Mouse (Mus musculus) neural tube, embryonic 14.5 days (tissue): Measurements from ENCODE around the gene Akr1b3. TPM values are rescaled to one million over a fixed set of nuclear protein-coding genes. Genes with fewer than 3 reads are reported as not detected.
A peak's percentile ranks its signal among the peaks of the same experiment; 100 is the strongest.

Experiments
- ATAC-seq: fragments of 200-750 bp; cut with Nextera tagmentation; 2 replicates; pipeline ENCODE4 v1.8.0; 2017; ENCODE audit warnings: low read depth, mild to moderate bottlenecking, moderate TSS enrichment, moderate library complexity
- H3K27ac ChIP-seq: fragments of 300-500 bp; sonication (generic); 2 replicates; pipeline ENCODE4 v1.5.1; 2014; ENCODE audit warnings: low read depth, mild to moderate bottlenecking, control low read depth, low read length, moderate library complexity, mixed read lengths
- H3K27me3 ChIP-seq: fragments of 300-500 bp; sonication (generic); 2 replicates; pipeline ENCODE4 v1.6.1; 2014; ENCODE audit warnings: low read length; ENCODE audit not compliant: control insufficient read depth, insufficient read depth
- H3K36me3 ChIP-seq: fragments of 300-500 bp; sonication (generic); 2 replicates; pipeline ENCODE4 v1.6.1; 2014; ENCODE audit warnings: low read length, mixed read lengths; ENCODE audit not compliant: control insufficient read depth, insufficient read depth
- H3K4me1 ChIP-seq: fragments of 300-500 bp; sonication (generic); 2 replicates; pipeline ENCODE4 v1.6.1; 2014; ENCODE audit warnings: low read length; ENCODE audit not compliant: control insufficient read depth, insufficient read depth
- H3K4me2 ChIP-seq: fragments of 300-500 bp; sonication (generic); 2 replicates; pipeline ENCODE4 v1.6.1; 2014; ENCODE audit warnings: mild to moderate bottlenecking, low read depth, low read length, control low read depth
- H3K4me3 ChIP-seq: fragments of 300-500 bp; sonication (generic); 2 replicates; pipeline ENCODE4 v1.5.1; 2014; ENCODE audit warnings: low read depth, low read length, control low read depth, mixed read lengths
- H3K9ac ChIP-seq: fragments of 300-500 bp; sonication (generic); replicated peaks from 2 replicates; pipeline ENCODE4 v1.6.1; 2014; ENCODE audit warnings: low read depth, mild to moderate bottlenecking, control low read depth, low read length, mixed read lengths
- H3K9me3 ChIP-seq: fragments of 300-500 bp; sonication (generic); 2 replicates; pipeline ENCODE4 v1.6.1; 2016; ENCODE audit warnings: low read length; ENCODE audit not compliant: control insufficient read depth
- WGBS: fragments of 180-500 bp; shearing (Covaris S2); extraction: QIAGEN DNeasy Blood & Tissue Kit; methylation state at CpG from one replicate; pipeline ENCODE4 v1.1.7; 2014; 5-methylcytosine and 5-hydroxymethylcytosine counted together
- polyA plus RNA-seq: library from polyadenylated mRNA; unstranded; fragments of >200 nt; fragmentation: Nextera tagmentation; extraction: Ambion mirVana; gene quantifications from 2 replicates; pipeline ENCODE4 v1.2.1, GENCODE M21; 2014

Akr1b3 gene
- polyA plus RNA-seq = 107 and 112 TPM in 2 replicates

GRCm38 (mm10) chr6:34316854-34317771 lies at the start of gene Akr1b3:
Akr1b3 (minus strand) TSS chr6:34317478.
- Histone ChIP-seq H3K9me3 (no peaks in the 10 kb centered on the region), H3K9ac (peak within 1 kb of the TSS; percentile 68), H3K36me3 (no peaks in the 10 kb centered on the region), H3K27ac (no peak within 1 kb of the TSS), H3K4me2 (peak within 1 kb of the TSS; percentile 81), H3K4me3 (peak within 1 kb of the TSS; percentile 78), H3K27me3 (no peaks in the 10 kb centered on the region), H3K4me1 (0 out of 2 replicates have a peak, but pooled peaks cover 5% of the 10 kb centered on the region)
- under 1% methylated on average over 60 of the region's 60 CpGs for WGBS
- ATAC-seq = peak; percentile 100

GRCm38 (mm10) chr6:34364217-34365136 lies 47.2 kb upstream of the Akr1b3 start:
- H3K4me1 ChIP-seq = no peaks in the 10 kb centered on the region
- H3K27me3 ChIP-seq = no peaks in the 10 kb centered on the region
- no peak overlapping the region for H3K27ac ChIP-seq
- H3K36me3 ChIP-seq = no peaks in the 10 kb centered on the region
- no peaks in the 10 kb centered on the region for H3K9me3 ChIP-seq
- H3K9ac ChIP-seq = no peak overlapping the region
- H3K4me2 ChIP-seq = no peak overlapping the region
- WGBS = 87% methylated on average over 12 of the region's 12 CpGs
- no peak overlapping the region for H3K4me3 ChIP-seq
- ATAC-seq = no peak

- Histone ChIP-seq H3K4me3 (no peak overlapping the region), H3K27me3 (no peaks in the 10 kb centered on the region), H3K4me2 (no peak overlapping the region), H3K9ac (no peak overlapping the region), H3K4me1 (0 out of 2 replicates have a peak, but pooled peaks cover 3% of the 10 kb centered on the region), H3K9me3 (no peaks in the 10 kb centered on the region), H3K27ac (no peak overlapping the region), H3K36me3 (no peaks in the 10 kb centered on the region)
- 90% methylated on average over 9 of the region's 9 CpGs for WGBS
- ATAC-seq = no peak
Measured at GRCm38 (mm10) chr6:34355841-34356240, 38.6 kb upstream of the Akr1b3 start.

GRCm38 (mm10) chr6:34355349-34355747 lies 38.1 kb upstream of the Akr1b3 start:
- Histone ChIP-seq H3K4me2 (no peak overlapping the region), H3K9ac (no peak overlapping the region), H3K27ac (no peak overlapping the region), H3K4me1 (0 out of 2 replicates have a peak, but pooled peaks cover 3% of the 10 kb centered on the region), H3K4me3 (no peak overlapping the region), H3K9me3 (no peaks in the 10 kb centered on the region), H3K36me3 (no peaks in the 10 kb centered on the region), H3K27me3 (no peaks in the 10 kb centered on the region)
- ATAC-seq = no peak
- WGBS = 86% methylated on average over 6 of the region's 6 CpGs

DNA sequence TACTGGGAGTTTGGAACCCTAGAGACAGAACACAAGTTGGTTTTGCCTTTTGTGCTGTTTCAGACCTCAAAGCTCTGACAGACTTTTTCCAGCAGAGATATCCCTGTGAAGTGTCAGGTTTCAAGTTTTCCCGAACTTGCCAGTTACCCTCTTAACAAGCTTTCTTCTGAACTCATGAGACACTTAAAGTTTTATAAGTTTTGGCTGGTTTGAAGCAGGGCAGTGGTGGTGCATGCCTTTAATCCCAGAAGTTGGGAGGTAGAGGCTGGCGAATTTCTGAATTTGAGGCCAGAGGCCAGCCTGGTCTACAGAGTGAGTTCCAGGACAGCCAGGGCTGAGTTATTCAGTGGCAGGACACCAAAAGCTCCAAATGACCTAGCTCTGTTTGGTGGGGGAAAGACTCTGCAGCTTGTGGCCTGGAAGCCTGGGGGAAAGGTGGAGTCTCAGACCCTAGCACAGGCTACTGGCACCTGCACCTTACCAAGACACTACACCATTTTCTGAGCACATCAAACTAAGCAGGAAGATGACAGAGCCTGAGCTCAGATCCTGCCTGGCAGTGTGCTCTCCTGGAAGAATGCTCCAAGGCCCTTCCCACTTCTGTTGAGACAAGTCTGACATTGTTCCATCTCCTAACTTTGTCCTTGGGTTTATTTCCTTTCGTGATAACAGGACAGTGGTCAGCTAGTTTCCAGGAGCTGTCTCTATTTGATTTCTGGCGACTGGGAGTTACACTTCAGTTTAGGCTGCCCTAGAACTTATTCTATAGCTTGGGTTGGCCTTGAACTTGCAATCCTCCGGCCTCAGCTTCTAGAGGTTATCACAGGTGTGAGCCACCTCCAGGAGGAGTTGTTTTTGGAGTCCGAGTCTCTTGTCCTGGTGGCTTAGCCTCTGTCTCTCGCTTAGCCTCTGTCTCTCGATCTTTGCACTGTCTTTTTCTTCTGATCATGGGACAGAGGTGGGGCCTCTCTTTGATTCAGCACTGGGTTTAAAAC lies 37.4 kb upstream of the Akr1b3 start:
- H3K9ac ChIP-seq = no peak overlapping the region
- peak overlapping the region; percentile 21 for H3K4me2 ChIP-seq
- H3K27me3 ChIP-seq = no peaks in the 10 kb centered on the region
- no peak overlapping the region for H3K4me3 ChIP-seq
- WGBS = 80% methylated on average over 8 of the region's 8 CpGs
- 0 out of 2 replicates have a peak, but pooled peaks cover 3% of the 10 kb centered on the region for H3K4me1 ChIP-seq
- no peaks in the 10 kb centered on the region for H3K9me3 ChIP-seq
- no peak for ATAC-seq
- no peaks in the 10 kb centered on the region for H3K36me3 ChIP-seq
- no peak overlapping the region for H3K27ac ChIP-seq

DNA sequence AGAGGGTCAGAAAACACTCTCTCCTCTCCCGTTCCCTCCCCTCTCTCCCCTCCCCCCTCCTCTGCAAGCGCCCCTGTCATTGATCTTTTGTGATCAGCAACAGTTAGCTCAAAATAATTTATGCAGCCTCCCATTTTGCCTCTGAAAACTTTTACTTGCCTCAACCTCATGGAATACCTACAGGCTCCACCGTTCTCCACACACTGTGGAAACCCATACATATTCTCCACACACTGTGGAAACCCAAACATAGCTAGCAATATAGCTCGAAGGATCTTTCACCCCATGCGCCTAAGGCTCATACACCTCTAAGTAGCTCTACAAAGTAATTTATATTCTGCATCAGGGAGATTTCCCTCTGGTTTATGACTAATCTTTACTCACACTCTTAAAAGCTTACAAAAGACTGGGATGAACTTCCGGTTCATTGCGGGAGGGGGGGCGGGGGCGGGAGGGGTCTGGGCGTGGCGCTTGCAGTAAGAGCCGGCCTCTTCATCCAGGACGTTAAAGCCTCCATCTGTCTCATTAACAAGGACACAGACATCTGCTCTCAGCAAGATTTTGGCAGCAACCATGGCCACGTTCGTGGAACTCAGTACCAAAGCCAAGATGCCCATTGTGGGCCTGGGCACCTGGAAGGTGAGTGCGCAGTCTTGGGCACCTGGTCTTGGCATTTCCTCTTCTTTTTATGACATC lies 36.5 kb upstream of the Akr1b3 start, which contains the start of gene Akr1b8:
Gene Akr1b8 (plus strand): TSS at position 462 of the 696 bp plus-strand sequence.
- 12% methylated on average over 16 of the region's 16 CpGs for WGBS
- H3K9me3 ChIP-seq = no peaks in the 10 kb centered on the region
- H3K4me1 ChIP-seq = 0 out of 2 replicates have a peak, but pooled peaks cover 3% of the 10 kb centered on the region
- peak within 1 kb of the TSS; percentile 21 for H3K4me2 ChIP-seq
- no peaks in the 10 kb centered on the region for H3K36me3 ChIP-seq
- no peak for ATAC-seq
- H3K27me3 ChIP-seq = no peaks in the 10 kb centered on the region
- H3K4me3 ChIP-seq = no peak within 1 kb of the TSS
- no peak within 1 kb of the TSS for H3K9ac ChIP-seq
- H3K27ac ChIP-seq = no peak within 1 kb of the TSS

DNA sequence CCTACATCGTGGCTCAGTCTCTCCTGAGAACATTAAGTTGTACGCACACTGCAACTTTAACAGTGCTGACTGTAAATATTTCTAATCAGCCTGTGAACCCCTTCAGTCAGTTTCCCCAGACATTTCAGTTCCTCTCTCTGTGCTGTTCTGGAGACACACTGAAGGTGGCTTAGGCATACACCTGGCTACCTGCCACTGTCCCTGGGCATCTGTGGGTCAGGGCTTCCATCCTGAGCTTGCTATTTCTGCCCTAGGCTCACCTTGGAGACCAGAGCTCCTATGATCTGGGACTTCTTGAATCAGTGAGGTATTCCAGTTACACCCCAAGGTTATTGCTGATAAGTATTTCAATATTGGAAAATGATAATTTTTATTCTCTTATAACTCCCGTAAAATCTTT lies 35.1 kb upstream of the Akr1b3 start:
- WGBS = 84% methylated on average over 3 of the region's 3 CpGs

More for the DNA sequence above, 35.1 kb upstream of the Akr1b3 start:
- ATAC-seq = no peak
- Histone ChIP-seq H3K4me1 (0 out of 2 replicates have a peak, but pooled peaks cover 3% of the 10 kb centered on the region), H3K4me2 (no peak overlapping the region), H3K27me3 (no peaks in the 10 kb centered on the region), H3K9ac (no peak overlapping the region), H3K9me3 (no peaks in the 10 kb centered on the region), H3K27ac (no peak overlapping the region), H3K4me3 (no peak overlapping the region), H3K36me3 (no peaks in the 10 kb centered on the region)
